Mouse (Mus musculus) adrenal gland, postnatal 10 days (tissue): ENCODE measurements around the gene Fkbp11. TPM values are rescaled to one million over a fixed set of nuclear protein-coding genes. Genes with fewer than 3 reads are reported as not detected.

Experiments
- DNase-seq: peaks from one replicate; pipeline ENCODE4 v3.0.0; 2021; ENCODE audit warnings: mixed read lengths
- total RNA-seq, 2 experiments: library from RNA; stranded (reverse); gene quantifications; 2 replicates each; pipeline ENCODE4 v1.2.3; 2021

The Fkbp11 gene
- total RNA-seq, 2 experiments from 2014 or later = 8.8 to 11.9 TPM

DNA sequence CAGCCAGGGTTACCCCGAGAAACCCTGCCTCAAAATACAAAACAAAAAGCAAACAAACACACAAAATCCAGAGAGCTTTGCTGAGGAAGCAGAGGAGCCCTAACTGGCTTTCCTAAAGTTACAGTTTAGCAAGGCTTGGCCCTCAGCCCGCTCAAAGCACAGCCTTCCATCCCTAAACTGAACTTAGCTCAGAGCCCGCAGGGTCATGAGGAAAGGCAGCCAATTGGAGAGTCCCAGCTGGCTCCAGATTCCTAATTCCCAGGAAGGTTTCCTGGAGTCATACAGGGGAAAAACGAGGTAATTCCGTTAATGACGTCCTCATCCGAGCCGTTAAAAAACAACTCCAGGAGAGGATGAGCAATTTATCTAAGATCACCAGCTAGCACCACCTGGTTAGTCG lies 32.3 kb downstream of the Fkbp11 start:
- peak; percentile 61 for DNase-seq

DNA sequence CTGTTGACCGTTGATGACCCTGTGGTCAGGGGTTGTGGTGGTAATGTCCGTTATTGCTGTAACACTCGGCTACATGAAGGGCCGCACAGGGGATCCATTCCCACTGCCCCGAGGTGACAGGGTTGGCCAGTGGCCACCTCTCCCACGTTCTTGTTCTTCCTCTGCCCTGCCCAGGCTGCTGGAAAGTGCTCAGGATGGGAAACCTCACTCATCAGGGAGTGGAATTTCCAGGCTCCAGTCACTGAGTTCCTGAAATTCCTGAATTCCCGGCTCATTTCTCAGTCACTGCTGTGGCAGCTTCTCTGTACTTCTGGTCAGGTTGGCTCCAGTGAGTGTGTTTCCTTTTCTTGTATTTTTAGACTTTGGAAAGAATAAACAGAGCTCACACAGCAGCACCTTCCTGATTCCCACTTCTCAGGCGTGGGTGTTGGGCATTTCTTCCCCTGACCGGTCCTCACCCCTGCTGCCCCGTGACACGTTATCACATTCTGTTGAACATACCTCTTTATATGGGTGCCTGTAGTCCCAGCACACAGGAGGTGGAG lies 35.8 kb downstream of the Fkbp11 start:
- peak; percentile 30 for DNase-seq

DNA sequence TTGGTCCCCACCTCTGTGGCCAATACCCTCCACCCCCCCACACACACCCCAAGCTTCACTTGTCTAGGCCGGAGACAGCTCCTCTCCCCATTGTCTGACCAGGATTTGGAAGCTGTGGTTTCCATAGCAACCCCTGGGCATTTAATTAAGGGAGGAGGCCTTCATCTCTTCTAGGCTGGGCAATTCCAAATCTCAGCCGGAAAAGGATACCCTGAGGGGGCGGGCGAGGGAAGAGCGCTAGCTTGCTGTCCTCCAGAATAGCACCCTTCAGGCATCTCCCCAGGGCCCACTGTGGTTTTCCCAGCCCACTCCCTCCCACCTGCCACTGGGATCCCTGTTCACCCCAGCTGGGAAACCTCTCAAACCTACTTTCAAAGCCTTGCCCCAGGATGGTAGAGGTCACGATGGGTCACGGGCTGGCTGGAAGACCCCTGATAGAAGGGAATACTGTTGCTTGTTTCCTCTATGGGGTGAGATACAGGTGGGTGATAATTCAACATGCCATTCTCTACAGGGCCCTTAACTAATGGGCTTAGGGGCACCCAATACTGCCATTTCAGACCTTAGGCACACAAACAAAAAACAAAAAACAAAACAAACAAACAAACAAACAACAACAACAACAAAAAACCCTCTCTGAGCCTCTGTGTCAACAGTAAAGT lies 36.4 kb downstream of the Fkbp11 start:
- no peak for DNase-seq

DNA sequence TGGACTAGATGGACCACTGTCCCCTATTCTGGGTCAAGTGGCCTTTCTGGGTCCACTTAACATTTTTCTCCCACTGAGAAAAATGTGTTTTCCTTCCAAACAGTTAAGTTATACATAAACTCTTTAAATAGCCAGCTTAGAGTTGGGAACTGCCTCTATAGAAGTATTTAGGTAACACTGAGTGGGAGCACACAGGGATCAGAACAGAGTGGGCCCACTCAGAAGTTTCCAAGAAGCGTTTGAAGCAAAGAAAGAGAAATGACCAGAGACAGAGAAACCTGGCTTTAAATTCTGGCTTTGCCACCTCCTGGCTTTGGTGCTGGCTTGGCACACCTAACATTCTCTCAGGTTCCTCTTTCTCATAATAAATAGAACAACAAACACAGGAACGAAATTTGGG lies 38.3 kb downstream of the Fkbp11 start:
- no peak for DNase-seq

DNA sequence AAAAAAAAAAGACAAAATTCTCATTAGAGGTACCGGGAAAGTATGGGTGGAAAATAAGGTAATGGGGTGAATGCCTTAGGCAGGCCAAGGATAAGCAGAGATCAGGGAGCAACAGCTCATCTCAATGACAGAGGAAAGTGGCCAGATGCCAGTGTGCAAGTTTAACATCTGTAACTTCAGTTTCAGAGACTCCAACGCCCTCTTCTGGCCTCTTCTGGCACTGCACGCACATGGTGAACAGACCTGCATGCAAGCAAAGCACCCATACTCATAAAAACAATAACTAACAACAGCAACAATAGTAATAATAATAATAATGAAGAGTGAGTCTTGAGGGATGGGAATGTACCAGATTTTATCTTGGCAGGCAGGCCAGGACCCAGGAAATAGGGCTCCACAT lies 42.1 kb downstream of the Fkbp11 start:
- DNase-seq = no peak

DNA sequence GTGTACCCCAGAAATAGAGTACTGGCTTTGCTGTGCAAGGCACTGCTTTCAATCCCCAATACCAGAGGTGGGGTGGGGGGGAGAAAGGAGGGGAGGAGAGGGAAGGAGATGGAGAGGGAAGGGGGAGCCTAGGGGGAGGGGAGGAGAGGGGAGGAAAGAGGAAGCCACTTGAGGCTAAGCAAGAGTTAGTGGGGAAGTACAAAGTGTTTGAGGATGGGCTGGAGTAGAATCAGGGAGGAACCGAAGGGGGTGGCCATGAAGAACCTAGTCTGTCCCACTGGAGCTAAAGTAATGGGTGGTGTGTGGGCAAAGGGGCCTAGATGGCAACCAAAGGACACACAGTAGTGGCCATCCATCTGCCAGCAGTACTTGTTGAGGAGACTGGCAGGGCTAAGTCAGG lies 44.3 kb downstream of the Fkbp11 start:
- no peak for DNase-seq

DNA sequence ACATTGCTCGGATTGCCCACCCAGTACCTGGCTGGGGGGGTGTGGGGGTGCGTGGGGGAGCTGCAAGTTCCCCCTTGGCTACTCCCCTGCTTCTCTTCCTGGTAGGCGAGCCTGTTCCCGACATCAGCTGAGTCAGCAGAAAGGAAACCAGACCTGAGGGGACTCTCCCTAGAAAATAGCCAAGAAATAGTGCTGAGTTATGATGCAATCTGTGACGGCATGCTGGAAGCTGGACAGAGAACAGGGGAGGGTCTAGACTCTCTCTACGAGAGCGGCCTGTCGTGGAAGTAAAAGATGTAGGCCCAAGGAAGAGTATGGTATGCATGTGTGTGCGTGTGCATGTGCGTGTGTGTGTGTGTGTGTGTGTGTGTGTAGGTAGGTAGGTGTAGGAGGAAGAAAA lies 44.8 kb downstream of the Fkbp11 start:
- DNase-seq = peak; percentile 11

DNA sequence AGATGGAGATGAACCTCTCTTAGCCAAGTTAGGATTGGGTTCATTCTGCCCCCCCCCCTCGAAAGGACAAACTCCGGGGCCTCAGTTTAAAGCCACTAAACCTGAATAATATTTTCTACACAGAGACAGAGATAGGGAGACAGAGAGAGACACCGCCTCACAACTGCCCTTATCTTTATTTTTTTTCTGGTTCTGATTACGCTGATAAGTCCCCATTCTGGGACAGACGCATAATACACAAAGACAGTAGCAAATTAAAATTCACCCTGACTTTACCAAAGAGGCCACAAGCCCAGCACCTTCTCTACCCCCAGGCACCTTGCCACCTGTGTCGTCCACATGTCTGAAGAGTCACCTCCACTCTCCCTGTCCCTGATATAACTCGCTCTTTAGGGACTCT lies 46.4 kb downstream of the Fkbp11 start:
- no peak for DNase-seq

DNA sequence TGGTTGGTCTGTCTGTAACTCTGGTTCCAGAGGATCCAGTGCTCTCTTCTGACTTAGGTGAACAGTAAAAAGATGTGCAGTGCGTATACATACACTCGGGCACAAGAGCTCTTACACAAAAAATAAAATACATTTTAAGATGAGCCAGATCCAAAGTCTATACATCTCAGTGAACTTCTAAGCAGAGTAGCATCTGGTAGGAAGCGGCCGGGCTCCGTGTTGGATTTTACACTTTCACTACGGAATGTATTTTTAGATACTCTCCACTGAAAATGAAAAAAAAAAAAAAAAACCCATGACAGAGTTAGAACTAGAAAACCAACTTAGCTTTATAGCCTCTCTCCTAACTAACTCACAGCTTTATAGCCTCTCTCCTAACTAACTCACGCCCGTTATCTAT lies 47.3 kb downstream of the Fkbp11 start:
- DNase-seq = no peak

DNA sequence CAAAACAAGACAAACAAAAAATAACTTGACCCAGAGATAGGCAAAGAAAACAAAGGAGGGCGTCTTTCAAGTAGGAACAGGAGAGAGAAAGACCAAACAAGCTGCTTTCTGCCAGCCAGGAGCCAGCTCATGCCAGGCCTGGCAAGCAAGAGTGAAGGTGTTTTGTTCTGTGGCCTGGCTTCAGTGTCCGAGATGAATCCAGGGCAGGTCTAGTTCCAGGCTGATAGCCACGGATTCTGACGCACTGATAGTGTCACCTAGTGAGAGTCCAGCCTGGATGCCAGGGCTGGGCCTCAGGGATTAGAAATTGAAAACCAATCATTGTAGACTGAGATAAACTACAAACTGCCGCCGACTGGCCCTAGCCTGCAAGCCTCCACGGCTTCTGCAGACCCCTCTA lies 50.0 kb downstream of the Fkbp11 start:
- DNase-seq = no peak

DNA sequence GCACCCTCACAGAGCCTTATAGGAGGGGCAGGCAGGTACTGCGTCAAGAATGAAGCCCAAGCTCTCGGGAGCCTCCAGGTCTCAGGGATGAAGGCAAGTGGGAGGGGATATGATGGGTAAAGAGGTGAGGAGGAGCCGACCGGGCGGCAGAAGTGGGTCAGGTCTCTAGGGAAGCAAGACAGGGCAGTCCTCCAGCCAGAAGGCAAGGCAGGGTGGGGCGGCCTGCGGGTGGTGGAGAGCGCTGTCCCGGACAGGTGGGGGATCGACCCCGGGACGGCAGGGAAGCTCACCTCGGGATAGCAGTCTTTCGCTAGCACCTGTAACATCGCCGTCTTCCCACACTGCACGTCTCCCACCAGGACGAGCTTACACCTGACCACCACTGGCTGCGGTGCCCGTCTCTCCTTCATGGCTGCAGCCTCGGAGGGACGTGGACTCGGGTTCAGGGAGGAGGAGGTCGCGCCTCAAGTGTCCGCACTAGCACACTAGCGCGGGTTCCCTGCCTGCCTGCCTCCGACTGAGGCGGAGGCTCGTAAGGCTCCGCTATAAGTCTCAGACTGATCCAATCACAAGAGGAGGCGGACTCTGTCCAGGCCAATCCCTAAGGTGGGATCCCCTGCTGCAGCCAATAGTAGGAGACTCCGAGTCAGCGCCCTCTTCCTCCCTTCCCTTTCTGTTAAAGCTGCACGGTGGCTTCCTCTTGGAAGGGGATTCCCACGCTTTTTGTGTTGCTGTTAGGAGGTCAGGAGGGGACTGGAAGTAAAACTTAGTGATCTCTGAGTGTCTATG lies 50.9 kb downstream of the Fkbp11 start, which contains the start of gene Rnd1:
Gene Rnd1 (minus strand): TSS at position 522 of the 789 bp plus-strand sequence.
- peak; percentile 89 for DNase-seq

DNA sequence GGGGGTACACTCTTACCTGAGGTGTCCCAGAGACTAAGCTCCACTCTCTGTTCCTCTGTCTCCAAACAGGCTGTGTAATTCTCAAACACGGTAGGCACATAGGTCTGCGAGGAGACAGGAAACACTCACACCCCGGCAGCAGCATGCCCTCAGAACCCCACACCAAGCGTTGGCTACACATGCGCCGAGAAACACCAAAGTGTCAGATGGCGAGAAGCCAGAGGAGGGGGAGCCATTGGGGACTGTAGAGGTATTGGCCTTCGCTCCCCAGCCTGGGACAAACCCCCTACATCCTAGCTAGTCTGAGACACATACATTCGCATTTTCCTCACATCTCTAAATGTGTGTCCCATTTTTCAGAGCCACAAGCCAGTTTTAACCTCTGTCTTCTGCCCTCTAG lies 51.5 kb downstream of the Fkbp11 start:
- DNase-seq = no peak

DNA sequence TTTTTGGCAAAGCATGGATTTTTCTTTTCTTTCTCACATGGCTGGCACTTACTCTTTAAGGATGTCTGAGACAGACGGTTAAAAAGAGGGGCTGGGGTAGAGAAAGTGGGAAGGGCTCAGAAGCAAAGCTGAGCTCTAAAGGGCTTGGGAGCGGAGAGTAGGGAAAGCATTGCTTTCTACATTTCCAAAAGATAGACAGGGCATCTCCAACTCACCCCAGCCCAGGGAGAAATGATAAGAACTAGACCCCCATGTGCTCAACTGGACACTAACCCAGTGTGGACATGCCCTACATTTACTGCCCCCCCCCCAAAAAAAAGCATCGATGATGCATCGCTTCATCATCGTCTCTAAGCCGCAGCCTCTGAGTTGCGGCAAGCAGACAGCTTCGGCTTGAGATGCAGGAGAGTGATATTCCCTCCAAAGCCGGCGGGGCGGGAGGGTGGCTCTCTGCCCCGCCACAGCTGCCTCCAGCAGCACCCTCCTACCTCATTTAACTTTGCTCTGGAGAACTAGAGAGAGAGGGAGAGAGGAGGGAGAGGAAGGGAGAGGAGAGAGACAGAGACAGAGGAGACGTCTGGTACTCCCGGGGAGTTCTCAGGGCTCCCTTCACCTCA lies 52.3 kb downstream of the Fkbp11 start:
- no peak for DNase-seq

DNA sequence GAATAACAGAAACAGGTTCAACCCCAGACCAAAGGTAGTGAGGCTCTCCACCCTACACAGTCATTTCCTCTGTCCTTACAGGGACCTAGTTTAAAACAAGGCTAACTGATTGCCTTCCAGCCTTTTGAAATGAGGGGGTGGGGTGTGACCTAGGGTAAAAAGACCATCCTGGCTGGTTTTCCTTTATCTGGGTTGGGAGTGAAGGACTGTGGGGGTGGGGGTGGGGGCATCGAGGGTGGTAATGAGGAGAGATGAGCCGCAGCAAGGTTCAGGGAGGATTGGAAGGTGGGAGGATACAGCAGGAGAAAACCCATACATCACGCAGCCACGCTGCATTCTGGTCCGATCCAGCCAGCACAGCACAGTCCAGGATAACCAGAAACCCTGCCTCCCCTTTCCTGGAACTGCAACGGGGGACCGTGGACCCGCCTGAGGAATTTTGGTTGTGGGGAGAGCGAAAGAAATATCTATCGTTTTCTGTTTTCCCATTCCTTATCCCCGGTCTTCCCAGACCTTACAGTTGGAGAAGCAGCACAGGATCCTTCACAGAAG lies 52.9 kb downstream of the Fkbp11 start:
- no peak for DNase-seq

Other genes with a start within 250 kb of the Fkbp11 start
- gene Lalba, start 245.5 kb downstream of the Fkbp11 start, total RNA-seq = under 1 TPM in 1 of 2 experiments, not detected in 1; 0.39 TPM
- not detected for gene Olfr279, start 235.8 kb downstream of the Fkbp11 start, total RNA-seq
- 10 to 100 TPM; 64.8 to 77.9 TPM for gene Kansl2, start 193.9 kb downstream of the Fkbp11 start, total RNA-seq
- 10 to 100 TPM; 41.5 to 50.0 TPM for gene Ccnt1, start 157.3 kb downstream of the Fkbp11 start, total RNA-seq
- 1 to 10 TPM in 1 of 2 experiments, under 1 TPM in 1; 0.58 to 1.2 TPM for gene 4930415O20Rik, start 157.2 kb downstream of the Fkbp11 start, total RNA-seq
- 100 to 1,000 TPM in 1 of 2 experiments, 10 to 100 TPM in 1; 83.5 to 101 TPM for gene Adcy6, start 118.1 kb downstream of the Fkbp11 start, total RNA-seq
- gene Cacnb3, start 97.4 kb downstream of the Fkbp11 start, total RNA-seq = 10 to 100 TPM; 12.6 to 18.8 TPM
- 10 to 100 TPM; 55.5 to 72.4 TPM for gene Ddx23, start 65.3 kb downstream of the Fkbp11 start, total RNA-seq
- gene Rnd1, start 50.7 kb downstream of the Fkbp11 start, total RNA-seq = 1 to 10 TPM; 1.9 to 2.3 TPM
- gene Ccdc65, start 20.0 kb downstream of the Fkbp11 start, total RNA-seq = under 1 TPM; 0.61 to 0.63 TPM
- gene Arf3, start 35.0 kb upstream of the Fkbp11 start, total RNA-seq = 10 to 100 TPM; 92.4 to 94.7 TPM
- 1 to 10 TPM in 1 of 2 experiments, under 1 TPM in 1; 0.96 to 1.1 TPM for gene Wnt10b, start 50.0 kb upstream of the Fkbp11 start, total RNA-seq
- under 1 TPM in 1 of 2 experiments, not detected in 1; 0.12 TPM for gene Wnt1, start 61.7 kb upstream of the Fkbp11 start, total RNA-seq
- under 1 TPM; 0.09 to 0.21 TPM for gene Ddn, start 81.3 kb upstream of the Fkbp11 start, total RNA-seq
- gene Prkag1, start 103.3 kb upstream of the Fkbp11 start, total RNA-seq = 10 to 100 TPM; 65.7 to 71.5 TPM
- gene Kmt2d, start 143.0 kb upstream of the Fkbp11 start, total RNA-seq = 10 to 100 TPM; 47.5 to 64.2 TPM
- gene Rhebl1, start 166.3 kb upstream of the Fkbp11 start, total RNA-seq = 1 to 10 TPM; 2.6 to 4.5 TPM
- 1 to 10 TPM; 2.6 to 3.2 TPM for gene Dhh, start 170.3 kb upstream of the Fkbp11 start, total RNA-seq
- 10 to 100 TPM; 17.7 to 27.7 TPM for gene Lmbr1l, start 190.0 kb upstream of the Fkbp11 start, total RNA-seq
- 100 to 1,000 TPM; 329 to 414 TPM for gene Tuba1b, start 206.4 kb upstream of the Fkbp11 start, total RNA-seq
- gene Gm49450, start 225.4 kb upstream of the Fkbp11 start, total RNA-seq = not detected
- gene Tuba1a, start 225.5 kb upstream of the Fkbp11 start, total RNA-seq = 100 to 1,000 TPM; 202 to 313 TPM